Mouse (Mus musculus): ENCODE measurements around the gene Trim40. TPM values are rescaled to one million over a fixed set of nuclear protein-coding genes. Genes with fewer than 3 reads are reported as not detected.
A peak's percentile ranks its signal among the peaks of the same experiment; 100 is the strongest.
"Not testable (repeated sequence)": the region's sequence is repeated elsewhere in the genome, so short reads cannot be mapped to it uniquely, and the experiment has no call there.

Gene Trim40
- polyA plus RNA-seq, 2 experiments: not detected

- H3K27ac ChIP-seq: no peak overlapping the region
- TF ChIP-seq CTCF (IDR thresholded peaks at IDR 0.05; ENCODE audit: low read depth) (no peak), EP300 (IDR thresholded peaks at IDR 0.05; ENCODE audit: low read depth) (no peak)
These were observed 7.1 kb upstream of the Trim40 start for GRCm38 (mm10) chr17:36897065-36897464.

GRCm38 (mm10) chr17:36896583-36896982 is 6.7 kb upstream of the Trim40 start:
- DNase-seq (ENCODE audit: low read depth in 3 of 3, low spot score in 3 of 3): peak; percentile 20 to 30 (median 28)
- TF ChIP-seq EP300 (IDR thresholded peaks at IDR 0.05; ENCODE audit: low read depth) (no peak), CTCF (IDR thresholded peaks at IDR 0.05; ENCODE audit: low read depth) (peak; percentile 75)
- no peak for ATAC-seq (ENCODE audit: insufficient read depth)

More at GRCm38 (mm10) chr17:36897065-36897464, 7.1 kb upstream of the Trim40 start:
- Histone ChIP-seq H3K4me3 (ENCODE audit: insufficient read depth in 1 of 2, low read depth in 2 of 2, low read length in 2 of 2) (no peak overlapping the region), H3K36me3 (replicated peaks; ENCODE audit: control insufficient read depth, insufficient read depth, low read depth) (no peaks in the 10 kb centered on the region), H3K9ac (replicated peaks) (no peak overlapping the region), H3K27me3 (ENCODE audit: control insufficient read depth, insufficient read depth, low read length) (no peaks in the 10 kb centered on the region), H3K9me3 (ENCODE audit: control insufficient read depth, low read length) (no peaks in the 10 kb centered on the region), H3K4me1 (replicated peaks; ENCODE audit: control insufficient read depth in 2 of 2, insufficient read depth in 2 of 2, low read length in 1 of 2) (no peaks in the 10 kb centered on the region), H3K4me2 (ENCODE audit: low read depth) (no peak overlapping the region)
- DNase-seq (ENCODE audit: low read depth in 3 of 3, low spot score in 3 of 3): no peak
- no peak for ATAC-seq (ENCODE audit: insufficient read depth)

GRCm38 (mm10) chr17:36893387-36893786 is 3.5 kb upstream of the Trim40 start:
- 11% methylated on average over 5 of the region's 5 CpGs for WGBS (ENCODE audit: insufficient replicate concordance)
- Histone ChIP-seq H3K27ac (no peak overlapping the region), H3K27me3 (ENCODE audit: control insufficient read depth, insufficient read depth, low read length) (no peaks in the 10 kb centered on the region; the same call in 1 of the 2 replicates), H3K4me2 (ENCODE audit: low read depth) (no peak overlapping the region), H3K36me3 (replicated peaks; ENCODE audit: control insufficient read depth, insufficient read depth, low read depth) (no peaks in the 10 kb centered on the region), H3K4me1 (replicated peaks; ENCODE audit: control insufficient read depth in 2 of 2, insufficient read depth in 2 of 2, low read length in 1 of 2) (no peaks in the 10 kb centered on the region), H3K4me3 (ENCODE audit: insufficient read depth in 1 of 2, low read depth in 2 of 2, low read length in 2 of 2) (no peak overlapping the region), H3K9ac (replicated peaks) (no peak overlapping the region), H3K9me3 (ENCODE audit: control insufficient read depth, low read length) (no peaks in the 10 kb centered on the region)
- TF ChIP-seq EP300 (IDR thresholded peaks at IDR 0.05; ENCODE audit: low read depth) (no peak), CTCF (IDR thresholded peaks at IDR 0.05; ENCODE audit: low read depth) (no peak)
- ATAC-seq (ENCODE audit: insufficient read depth) (no peak), DNase-seq (ENCODE audit: low read depth in 3 of 3, low spot score in 3 of 3) (no peak)

More at GRCm38 (mm10) chr17:36896583-36896982, 6.7 kb upstream of the Trim40 start:
- H3K27me3 ChIP-seq (ENCODE audit: control insufficient read depth, insufficient read depth, low read length): no peaks in the 10 kb centered on the region
- no peaks in the 10 kb centered on the region for H3K36me3 ChIP-seq (replicated peaks; ENCODE audit: control insufficient read depth, insufficient read depth, low read depth)
- WGBS (ENCODE audit: insufficient replicate concordance): 81% methylated on average over 1 of the region's 1 CpGs
- H3K4me2 ChIP-seq (ENCODE audit: low read depth): no peak overlapping the region
- no peak overlapping the region for H3K27ac ChIP-seq
- no peaks in the 10 kb centered on the region for H3K9me3 ChIP-seq (ENCODE audit: control insufficient read depth, low read length)
- H3K4me1 ChIP-seq (replicated peaks; ENCODE audit: control insufficient read depth in 2 of 2, insufficient read depth in 2 of 2, low read length in 1 of 2): no peaks in the 10 kb centered on the region
- H3K4me3 ChIP-seq (ENCODE audit: insufficient read depth in 1 of 2, low read depth in 2 of 2, low read length in 2 of 2): no peak overlapping the region
- no peak overlapping the region for H3K9ac ChIP-seq (replicated peaks)

GRCm38 (mm10) chr17:36892362-36892761 is 2.4 kb upstream of the Trim40 start:
- TF ChIP-seq EP300 (IDR thresholded peaks at IDR 0.05; ENCODE audit: low read depth) (no peak), CTCF (IDR thresholded peaks at IDR 0.05; ENCODE audit: low read depth) (peak; percentile 79)
- no peak overlapping the region for H3K9ac ChIP-seq (replicated peaks)
- H3K4me2 ChIP-seq (ENCODE audit: low read depth): no peak overlapping the region
- H3K27ac ChIP-seq: no peak overlapping the region
- H3K9me3 ChIP-seq (ENCODE audit: control insufficient read depth, low read length): no peaks in the 10 kb centered on the region
- ATAC-seq (ENCODE audit: insufficient read depth): no peak
- WGBS (ENCODE audit: insufficient replicate concordance): 6% methylated on average over 2 of the region's 2 CpGs
- H3K4me3 ChIP-seq (ENCODE audit: insufficient read depth in 1 of 2, low read depth in 2 of 2, low read length in 2 of 2): no peak overlapping the region
- no peaks in the 10 kb centered on the region; the same call in 1 of the 2 replicates for H3K27me3 ChIP-seq (ENCODE audit: control insufficient read depth, insufficient read depth, low read length)
- no peak for DNase-seq (ENCODE audit: low read depth in 3 of 3, low spot score in 3 of 3)
- H3K4me1 ChIP-seq (replicated peaks; ENCODE audit: control insufficient read depth in 2 of 2, insufficient read depth in 2 of 2, low read length in 1 of 2): no peaks in the 10 kb centered on the region
- no peaks in the 10 kb centered on the region for H3K36me3 ChIP-seq (replicated peaks; ENCODE audit: control insufficient read depth, insufficient read depth, low read depth)

- not testable (repeated sequence) for H3K9me3 ChIP-seq (ENCODE audit: control insufficient read depth, low read length); H3K4me3 ChIP-seq (ENCODE audit: insufficient read depth in 1 of 2, low read depth in 2 of 2, low read length in 2 of 2); DNase-seq (ENCODE audit: low read depth in 3 of 3, low spot score in 3 of 3); ATAC-seq (ENCODE audit: insufficient read depth); H3K27ac ChIP-seq; H3K4me2 ChIP-seq (ENCODE audit: low read depth); H3K4me1 ChIP-seq (replicated peaks; ENCODE audit: control insufficient read depth in 2 of 2, insufficient read depth in 2 of 2, low read length in 1 of 2); H3K9ac ChIP-seq (replicated peaks); H3K27me3 ChIP-seq (ENCODE audit: control insufficient read depth, insufficient read depth, low read length); H3K36me3 ChIP-seq (replicated peaks; ENCODE audit: control insufficient read depth, insufficient read depth, low read depth)
- whole genome bisulfite sequencing (ENCODE audit: insufficient replicate concordance): 67% methylated on average over 1 of the region's 1 CpGs
These were observed 1.6 kb upstream of the Trim40 start for GRCm38 (mm10) chr17:36891496-36891895.
